Mouse (Mus musculus): Measurements from ENCODE around the gene Kank2. TPM values are rescaled to one million over a fixed set of nuclear protein-coding genes. Genes with fewer than 3 reads are reported as not detected.
"Not testable (repeated sequence)": the region's sequence is repeated elsewhere in the genome, so short reads cannot be mapped to it uniquely, and the experiment has no call there.

Gene Kank2
- polyA plus RNA-seq, 1 experiment from 2014 or later = 2.8 TPM

GRCm38 (mm10) chr9:21786906-21787305 lies 11.6 kb downstream of the Kank2 start:
- Histone ChIP-seq H3K9me3 (ENCODE audit: low read length) (no peaks in the 10 kb centered on the region), H3K4me1 (ENCODE audit: insufficient read depth) (no peaks in the 10 kb centered on the region), H3K27ac (ENCODE audit: low read depth) (no peak overlapping the region), H3K36me3 (replicated peaks; ENCODE audit: insufficient read depth, low read length) (peaks cover 10% of the 10 kb centered on the region), H3K4me2 (ENCODE audit: low read depth, low read length) (no peak overlapping the region), H3K27me3 (ENCODE audit: insufficient read depth, low read length) (no peaks in the 10 kb centered on the region), H3K9ac (replicated peaks) (no peak overlapping the region), H3K4me3 (ENCODE audit: low read depth, low read length) (no peak overlapping the region)
- ATAC-seq (peak; percentile 55; the same call in 1 of the 2 replicates), DNase-seq (peak; percentile 75)
- TF ChIP-seq EP300 (IDR thresholded peaks at IDR 0.05; ENCODE audit: low read depth) (no peak), CTCF (IDR thresholded peaks at IDR 0.05; ENCODE audit: low read depth) (peak; percentile 79)
- 17% methylated on average over 6 of the region's 6 CpGs for WGBS (ENCODE audit: insufficient replicate concordance)

- not testable (repeated sequence) for H3K4me3 ChIP-seq (ENCODE audit: low read depth, low read length); DNase-seq; H3K27ac ChIP-seq (ENCODE audit: low read depth); H3K9me3 ChIP-seq (ENCODE audit: low read length); H3K4me1 ChIP-seq (ENCODE audit: insufficient read depth); H3K4me2 ChIP-seq (ENCODE audit: low read depth, low read length); ATAC-seq; H3K27me3 ChIP-seq (ENCODE audit: insufficient read depth, low read length); H3K9ac ChIP-seq (replicated peaks)
- H3K36me3 ChIP-seq (replicated peaks; ENCODE audit: insufficient read depth, low read length) = peaks cover 10% of the 10 kb centered on the region
- WGBS (ENCODE audit: insufficient replicate concordance) = 83% methylated on average over 1 of the region's 2 CpGs
These were observed 12.2 kb downstream of the Kank2 start for GRCm38 (mm10) chr9:21786309-21786708.

GRCm38 (mm10) chr9:21784517-21785307 lies 13.8 kb downstream of the Kank2 start:
- H3K36me3 ChIP-seq (replicated peaks; ENCODE audit: insufficient read depth, low read length) = peaks cover 18% of the 10 kb centered on the region
- H3K9me3 ChIP-seq (ENCODE audit: low read length) = no peaks in the 10 kb centered on the region
- DNase-seq = no peak
- no peak overlapping the region for H3K4me3 ChIP-seq (ENCODE audit: low read depth, low read length)
- no peaks in the 10 kb centered on the region for H3K27me3 ChIP-seq (ENCODE audit: insufficient read depth, low read length)
- no peak overlapping the region for H3K9ac ChIP-seq (replicated peaks)
- H3K27ac ChIP-seq (ENCODE audit: low read depth) = no peak overlapping the region
- 77% methylated on average over 7 of the region's 7 CpGs for WGBS (ENCODE audit: insufficient replicate concordance)
- H3K4me2 ChIP-seq (ENCODE audit: low read depth, low read length) = no peak overlapping the region
- TF ChIP-seq CTCF (IDR thresholded peaks at IDR 0.05; ENCODE audit: low read depth) = no peak
- no peak for TF ChIP-seq EP300 (IDR thresholded peaks at IDR 0.05; ENCODE audit: low read depth)
- no peak for ATAC-seq
- no peaks in the 10 kb centered on the region for H3K4me1 ChIP-seq (ENCODE audit: insufficient read depth)

GRCm38 (mm10) chr9:21781657-21782468 lies 16.7 kb downstream of the Kank2 start:
- Histone ChIP-seq H3K27me3 (ENCODE audit: insufficient read depth, low read length) (no peaks in the 10 kb centered on the region), H3K4me3 (ENCODE audit: low read depth, low read length) (no peak overlapping the region), H3K9ac (replicated peaks) (no peak overlapping the region), H3K27ac (ENCODE audit: low read depth) (no peak overlapping the region), H3K4me2 (ENCODE audit: low read depth, low read length) (no peak overlapping the region), H3K9me3 (ENCODE audit: low read length) (no peaks in the 10 kb centered on the region), H3K36me3 (replicated peaks; ENCODE audit: insufficient read depth, low read length) (peaks cover 21% of the 10 kb centered on the region), H3K4me1 (ENCODE audit: insufficient read depth) (no peaks in the 10 kb centered on the region)
- TF ChIP-seq EP300 (IDR thresholded peaks at IDR 0.05; ENCODE audit: low read depth) (no peak), CTCF (IDR thresholded peaks at IDR 0.05; ENCODE audit: low read depth) (no peak)
- no peak for DNase-seq
- no peak for ATAC-seq
- WGBS (ENCODE audit: insufficient replicate concordance) = 75% methylated on average over 15 of the region's 15 CpGs

GRCm38 (mm10) chr9:21777726-21778125 lies 20.8 kb downstream of the Kank2 start:
- no peak overlapping the region for H3K27ac ChIP-seq (ENCODE audit: low read depth)
- TF ChIP-seq EP300 (IDR thresholded peaks at IDR 0.05; ENCODE audit: low read depth) (no peak), CTCF (IDR thresholded peaks at IDR 0.05; ENCODE audit: low read depth) (no peak)
- no peaks in the 10 kb centered on the region for H3K4me1 ChIP-seq (ENCODE audit: insufficient read depth)
- H3K27me3 ChIP-seq (ENCODE audit: insufficient read depth, low read length) = no peaks in the 10 kb centered on the region
- peaks cover 19% of the 10 kb centered on the region for H3K36me3 ChIP-seq (replicated peaks; ENCODE audit: insufficient read depth, low read length)
- H3K9ac ChIP-seq (replicated peaks) = no peak overlapping the region
- H3K4me2 ChIP-seq (ENCODE audit: low read depth, low read length) = no peak overlapping the region
- DNase-seq (no peak), ATAC-seq (no peak)
- H3K9me3 ChIP-seq (ENCODE audit: low read length) = no peaks in the 10 kb centered on the region
- H3K4me3 ChIP-seq (ENCODE audit: low read depth, low read length) = no peak overlapping the region
- WGBS (ENCODE audit: insufficient replicate concordance) = 73% methylated on average over 3 of the region's 3 CpGs

GRCm38 (mm10) chr9:21774353-21774752 lies 24.2 kb downstream of the Kank2 start:
- H3K9me3 ChIP-seq (ENCODE audit: low read length) = no peaks in the 10 kb centered on the region
- peaks cover 8% of the 10 kb centered on the region for H3K36me3 ChIP-seq (replicated peaks; ENCODE audit: insufficient read depth, low read length)
- no peaks in the 10 kb centered on the region for H3K27me3 ChIP-seq (ENCODE audit: insufficient read depth, low read length)
- no peak overlapping the region for H3K4me3 ChIP-seq (ENCODE audit: low read depth, low read length)
- H3K9ac ChIP-seq (replicated peaks) = no peak overlapping the region
- DNase-seq (no peak), ATAC-seq (no peak)
- 91% methylated on average over 16 of the region's 16 CpGs for WGBS (ENCODE audit: insufficient replicate concordance)
- no peak overlapping the region for H3K4me2 ChIP-seq (ENCODE audit: low read depth, low read length)
- no peak overlapping the region for H3K27ac ChIP-seq (ENCODE audit: low read depth)
- H3K4me1 ChIP-seq (ENCODE audit: insufficient read depth) = no peaks in the 10 kb centered on the region
- no peak for TF ChIP-seq CTCF (IDR thresholded peaks at IDR 0.05; ENCODE audit: low read depth)
- TF ChIP-seq EP300 (IDR thresholded peaks at IDR 0.05; ENCODE audit: low read depth) = no peak

GRCm38 (mm10) chr9:21773396-21773795 lies 25.1 kb downstream of the Kank2 start:
- not testable (repeated sequence) for H3K9ac ChIP-seq (replicated peaks); H3K27ac ChIP-seq (ENCODE audit: low read depth); DNase-seq; ATAC-seq; H3K4me1 ChIP-seq (ENCODE audit: insufficient read depth); H3K27me3 ChIP-seq (ENCODE audit: insufficient read depth, low read length); H3K9me3 ChIP-seq (ENCODE audit: low read length); H3K4me3 ChIP-seq (ENCODE audit: low read depth, low read length); H3K4me2 ChIP-seq (ENCODE audit: low read depth, low read length)
- WGBS (ENCODE audit: insufficient replicate concordance) = 73% methylated on average over 5 of the region's 5 CpGs
- peaks cover 11% of the 10 kb centered on the region for H3K36me3 ChIP-seq (replicated peaks; ENCODE audit: insufficient read depth, low read length)
